Mouse (Mus musculus): ENCODE data around the gene Tbc1d17. TPM values are rescaled to one million over a fixed set of nuclear protein-coding genes. Genes with fewer than 3 reads are reported as not detected.

Gene Tbc1d17
- polyA plus RNA-seq, 1 experiment: 44.6 TPM

- DNase-seq (ENCODE audit: low read depth, low spot score): no peak
- 28% methylated on average over 3 of the region's 3 CpGs for WGBS
Measured at GRCm38 (mm10) chr7:44836016-44836404, 12.9 kb downstream of the Tbc1d17 start.

DNA sequence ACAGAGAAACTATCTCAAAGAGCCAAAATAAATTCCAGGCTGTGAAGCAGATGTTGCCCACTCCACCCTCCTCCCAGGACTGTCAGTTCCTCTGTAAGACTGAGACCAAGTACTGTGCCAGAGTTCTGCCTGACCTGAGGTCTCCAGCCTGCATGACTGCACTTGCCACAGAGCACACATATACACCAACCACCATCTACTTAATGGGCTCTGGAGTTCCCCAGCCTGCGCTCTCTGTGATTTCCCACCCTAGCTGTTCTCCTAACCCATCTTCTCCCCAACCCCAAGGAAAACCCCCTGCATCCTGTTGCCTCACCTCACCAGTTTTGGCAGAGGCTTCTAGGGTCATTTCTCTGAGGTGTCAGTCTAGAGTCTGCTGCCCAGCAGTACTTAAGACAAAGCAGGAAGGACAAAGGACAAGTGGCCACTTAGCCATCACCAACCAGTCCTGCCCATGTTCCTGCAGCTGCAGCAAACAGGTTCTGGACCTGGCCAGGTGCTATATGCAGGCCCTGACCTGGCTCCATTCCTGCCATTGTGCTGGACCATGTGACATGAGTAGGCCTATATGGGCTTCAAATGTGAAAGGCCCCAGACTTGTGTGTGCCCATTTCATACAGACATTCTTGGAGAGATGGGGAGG lies 13.4 kb downstream of the Tbc1d17 start:
- no peak for DNase-seq (ENCODE audit: low read depth, low spot score)
- 83% methylated on average over 1 of the region's 1 CpGs for WGBS

- WGBS: 22% methylated on average over 4 of the region's 4 CpGs
- no peak for DNase-seq (ENCODE audit: low read depth, low spot score)
Measured at GRCm38 (mm10) chr7:44832763-44833162, 16.1 kb downstream of the Tbc1d17 start.

DNA sequence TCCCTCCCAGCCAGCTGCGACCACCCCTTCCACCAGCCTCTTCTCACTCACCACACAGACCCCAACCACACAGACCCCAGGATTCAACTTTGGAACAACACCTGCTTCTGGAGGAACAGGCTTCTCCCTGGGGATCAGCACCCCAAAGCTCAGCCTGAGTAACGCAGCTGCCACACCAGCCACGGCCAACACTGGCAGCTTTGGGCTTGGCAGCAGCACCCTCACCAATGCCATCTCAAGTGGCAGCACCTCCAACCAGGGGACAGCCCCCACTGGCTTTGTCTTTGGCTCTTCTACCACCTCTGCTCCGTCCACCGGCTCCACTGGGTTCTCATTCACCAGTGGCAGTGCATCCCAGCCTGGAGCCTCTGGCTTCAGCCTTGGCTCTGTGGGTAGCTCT lies 20.2 kb downstream of the Tbc1d17 start:
- 80% methylated on average over 5 of the region's 5 CpGs for WGBS
- no peak for DNase-seq (ENCODE audit: low read depth, low spot score)

GRCm38 (mm10) chr7:44826771-44827170 lies 22.1 kb downstream of the Tbc1d17 start:
- WGBS: 53% methylated on average over 3 of the region's 3 CpGs
- no peak for DNase-seq (ENCODE audit: low read depth, low spot score)

GRCm38 (mm10) chr7:44824872-44825271 lies 24.0 kb downstream of the Tbc1d17 start:
- WGBS: 2% methylated on average over 3 of the region's 3 CpGs
- peak; percentile 55 for DNase-seq (ENCODE audit: low read depth, low spot score)

GRCm38 (mm10) chr7:44823409-44823808 lies 25.5 kb downstream of the Tbc1d17 start:
- DNase-seq (ENCODE audit: low read depth, low spot score): no peak
- 36% methylated on average over 7 of the region's 7 CpGs for WGBS

- WGBS: 69% methylated on average over 7 of the region's 7 CpGs
- no peak for DNase-seq (ENCODE audit: low read depth, low spot score)
Measured at GRCm38 (mm10) chr7:44821666-44822448, 27.0 kb downstream of the Tbc1d17 start.

DNA sequence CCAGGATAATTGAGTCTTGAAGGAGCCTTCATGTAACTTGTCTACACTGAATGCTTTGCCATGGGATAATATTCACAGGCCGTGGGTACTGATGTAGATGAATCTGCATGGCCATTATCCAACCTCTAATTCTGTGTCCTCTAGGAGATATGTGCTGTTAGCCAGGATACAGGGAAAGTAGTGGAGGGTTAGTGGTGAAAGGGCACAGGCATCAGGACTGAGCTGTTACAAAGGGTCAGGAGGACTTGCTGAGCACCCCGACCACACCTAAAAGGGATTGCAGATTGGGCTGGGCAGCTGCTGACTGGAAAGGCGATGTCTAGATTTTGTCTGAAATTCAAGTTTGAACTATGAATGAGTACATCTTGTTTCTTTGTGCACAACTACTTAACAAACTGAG lies 28.4 kb downstream of the Tbc1d17 start:
- 34% methylated on average over 3 of the region's 3 CpGs for WGBS
- no peak for DNase-seq (ENCODE audit: low read depth, low spot score)

DNA sequence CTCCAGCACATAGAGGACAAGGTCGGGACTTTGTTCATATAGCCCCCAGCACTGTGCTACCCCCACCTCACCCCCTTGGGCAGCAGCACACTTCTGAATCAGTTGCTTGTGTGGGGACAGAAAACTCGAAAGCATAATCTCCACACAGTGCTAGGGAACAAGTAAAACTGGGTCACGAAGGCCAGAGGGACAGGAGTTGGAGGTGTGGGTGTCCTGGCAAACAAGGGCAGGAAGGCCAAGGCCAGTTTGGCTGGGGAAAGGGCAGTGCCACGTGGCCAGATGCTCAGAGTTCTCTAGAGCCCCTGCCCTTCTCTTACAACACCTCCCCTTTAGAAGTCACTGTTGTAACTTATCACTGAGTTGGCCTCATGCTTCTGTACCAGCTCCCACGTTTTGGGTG lies 29.0 kb downstream of the Tbc1d17 start:
- DNase-seq (ENCODE audit: low read depth, low spot score): no peak
- WGBS: 25% methylated on average over 5 of the region's 5 CpGs

DNA sequence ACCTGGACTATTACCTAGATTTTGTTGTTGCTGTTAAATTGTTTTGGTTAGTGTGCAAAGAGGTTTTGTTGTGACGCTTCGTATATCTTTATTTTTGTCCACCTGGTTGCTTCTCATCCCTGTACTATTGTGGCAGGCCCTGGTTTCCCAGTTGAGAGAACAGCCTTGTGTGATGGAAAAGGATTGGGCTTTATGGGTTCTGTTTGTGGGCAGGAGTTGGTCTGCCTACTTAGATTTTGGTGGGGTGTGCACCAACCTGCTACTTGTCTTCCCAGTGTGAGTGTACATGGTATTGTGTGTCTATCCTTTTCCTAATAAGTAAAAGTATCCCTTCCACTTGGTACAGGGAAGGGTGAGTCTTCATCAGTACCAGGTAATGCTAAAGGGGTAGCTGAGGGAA lies 29.5 kb downstream of the Tbc1d17 start:
- DNase-seq (ENCODE audit: low read depth, low spot score): no peak

GRCm38 (mm10) chr7:44818751-44819235 lies 30.1 kb downstream of the Tbc1d17 start:
- DNase-seq (ENCODE audit: low read depth, low spot score): no peak
- WGBS: 19% methylated on average over 6 of the region's 6 CpGs

More for the DNA sequence above, 29.5 kb downstream of the Tbc1d17 start:
- 67% methylated on average over 2 of the region's 2 CpGs for WGBS

- no peak for DNase-seq (ENCODE audit: low read depth, low spot score)
- WGBS: 5% methylated on average over 2 of the region's 2 CpGs
Measured at GRCm38 (mm10) chr7:44818164-44818563, 30.7 kb downstream of the Tbc1d17 start.

GRCm38 (mm10) chr7:44817441-44817840 lies 31.4 kb downstream of the Tbc1d17 start:
- 12% methylated on average over 3 of the region's 3 CpGs for WGBS
- no peak for DNase-seq (ENCODE audit: low read depth, low spot score)

DNA sequence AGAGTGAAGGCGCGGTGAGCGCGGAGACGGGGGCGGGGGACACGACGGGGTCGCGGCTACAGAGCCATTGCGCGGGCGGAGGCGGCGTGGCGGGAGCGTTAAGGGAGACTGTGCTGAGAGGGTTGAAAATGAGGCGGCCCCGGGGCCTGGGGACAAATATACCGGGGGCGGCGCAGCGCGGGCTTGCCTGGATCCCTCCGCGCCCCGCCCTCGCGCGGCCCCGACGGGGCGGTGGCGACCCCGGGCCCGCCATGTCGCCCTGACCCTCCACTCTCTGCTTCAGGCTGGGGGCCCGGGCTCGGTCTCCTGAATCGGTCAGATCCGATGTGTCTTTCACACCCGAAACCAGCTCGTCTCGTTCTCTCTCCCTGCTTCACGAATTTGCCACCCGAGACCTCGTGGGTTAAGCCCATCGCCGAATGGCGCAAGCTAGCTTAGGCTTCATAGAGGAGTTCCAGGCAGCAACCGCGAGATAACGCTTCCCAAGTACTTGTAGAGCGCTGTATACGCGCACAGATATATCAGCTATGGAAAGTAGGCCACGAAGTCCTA lies 32.3 kb downstream of the Tbc1d17 start, which contains the start of gene Atf5:
Gene Atf5, minus strand, starts transcription at position 189 of the 552 bp plus-strand sequence.
- no peak for DNase-seq (ENCODE audit: low read depth, low spot score)
- WGBS: 1% methylated on average over 52 of the region's 57 CpGs

DNA sequence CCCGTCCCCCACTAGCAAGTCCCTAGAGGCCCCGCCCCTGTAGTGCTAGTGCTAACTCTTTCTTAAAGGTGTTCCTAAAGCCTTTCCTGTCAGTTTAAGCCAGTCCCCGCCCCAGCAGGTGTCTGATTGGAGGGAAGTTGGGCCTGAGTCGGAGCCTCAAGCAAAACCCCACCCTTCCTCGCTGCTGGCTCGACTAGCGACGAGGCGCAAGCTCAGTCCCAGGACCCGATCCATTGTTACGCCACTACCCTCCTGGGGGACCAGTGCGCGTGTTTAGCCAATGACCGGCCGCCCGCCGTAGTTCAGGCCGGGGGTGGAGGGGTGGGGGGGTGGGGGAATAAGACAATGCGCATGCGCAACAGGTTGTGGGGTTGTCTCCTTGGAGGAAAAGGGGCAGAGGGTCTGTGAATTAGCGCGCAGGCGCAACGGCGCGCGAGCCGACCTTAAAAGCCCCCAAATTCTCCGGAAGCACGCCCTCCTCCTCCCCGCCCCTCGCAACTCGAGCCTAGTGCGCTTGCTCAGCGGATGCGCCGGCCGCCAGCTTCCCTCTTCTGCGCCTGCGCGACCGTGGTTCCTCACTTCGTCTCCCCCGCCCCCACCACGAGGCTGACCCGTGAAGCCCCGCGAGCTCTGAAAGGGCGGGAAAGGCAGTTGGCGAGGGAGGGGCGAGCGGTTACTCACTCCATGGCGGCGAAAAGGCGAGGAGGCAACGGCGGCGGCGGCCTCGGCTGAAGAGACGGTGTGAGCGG lies 33.0 kb downstream of the Tbc1d17 start, which contains the start of the genes Nup62 and Il4i1:
Gene Nup62, plus strand, starts transcription at position 368 of the 749 bp plus-strand sequence.
Gene Il4i1, plus strand, starts transcription at position 667 of the 749 bp plus-strand sequence.
- WGBS: under 1% methylated on average over 62 of the region's 62 CpGs
- peak; percentile 98 for DNase-seq (ENCODE audit: low read depth, low spot score)

DNA sequence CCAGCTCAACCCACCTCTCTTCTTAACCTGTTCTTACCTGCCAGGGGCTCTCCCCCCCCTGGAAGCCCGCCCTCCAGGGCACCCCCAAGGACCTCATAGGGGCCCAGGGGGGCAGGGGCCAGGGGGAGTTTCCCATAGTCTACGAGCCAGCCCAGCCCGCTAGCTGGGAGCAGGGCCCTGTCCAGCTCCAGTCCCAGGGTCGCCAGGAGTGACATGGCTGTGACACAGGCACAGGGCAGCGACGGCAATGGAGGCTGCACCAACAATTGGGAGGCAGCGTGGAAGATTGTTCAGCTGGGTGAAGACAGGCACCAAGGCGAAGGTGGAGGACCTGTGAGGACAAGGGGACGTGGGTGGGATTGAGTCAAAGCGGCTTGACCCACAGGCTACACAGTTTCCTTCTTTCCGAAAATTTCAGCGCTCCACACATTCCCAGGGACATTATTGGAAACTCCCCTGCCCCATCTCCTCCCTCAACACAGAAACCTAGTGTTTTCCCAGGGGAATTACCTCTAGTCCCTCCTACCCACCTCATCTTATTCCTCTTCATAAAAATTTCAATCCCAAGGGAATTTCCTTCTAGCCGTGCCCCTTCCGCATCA lies 33.8 kb downstream of the Tbc1d17 start:
- no peak for DNase-seq (ENCODE audit: low read depth, low spot score)
- WGBS: 48% methylated on average over 14 of the region's 14 CpGs

- 82% methylated on average over 4 of the region's 4 CpGs for WGBS
- DNase-seq (ENCODE audit: low read depth, low spot score): no peak
Measured at GRCm38 (mm10) chr7:44814423-44814822, 34.5 kb downstream of the Tbc1d17 start.

DNA sequence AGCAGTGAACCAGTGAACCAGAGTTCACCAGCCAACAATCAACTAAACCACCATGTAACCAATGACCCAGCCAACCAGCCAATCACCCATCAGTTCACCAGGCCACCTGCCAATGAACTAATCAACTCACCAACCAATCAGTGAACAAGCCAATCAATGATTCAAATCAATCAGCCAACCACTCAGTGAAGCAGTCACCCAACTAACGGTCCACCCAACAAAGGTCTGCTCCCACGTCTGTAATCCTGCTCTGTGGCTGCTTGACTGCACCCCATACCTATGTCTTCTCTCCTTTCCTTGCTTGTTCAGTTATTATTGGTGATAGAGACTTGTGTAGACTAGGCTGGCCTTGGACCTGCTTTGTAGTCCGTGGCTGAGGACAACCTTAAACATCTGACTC lies 34.9 kb downstream of the Tbc1d17 start:
- 90% methylated on average over 3 of the region's 3 CpGs for WGBS
- DNase-seq (ENCODE audit: low read depth, low spot score): no peak
